Mouse (Mus musculus): ENCODE measurements around the gene Hspa8. TPM values are rescaled to one million over a fixed set of nuclear protein-coding genes. Genes with fewer than 3 reads are reported as not detected.

The Hspa8 gene
- 2,632 and 5,439 TPM in 2 replicates for total RNA-seq (2012; rRNA removed)
- polyA plus RNA-seq (2012; ENCODE audit: insufficient read depth in 1 of 2, insufficient read length in 2 of 2, low read depth in 1 of 2, low replicate concordance in 2 of 2, missing spikeins in 1 of 2), result 1,000 to 10,000 TPM in 1 of 2 experiments, 100 to 1,000 TPM in 1; 418 to 3,011 TPM

DNA sequence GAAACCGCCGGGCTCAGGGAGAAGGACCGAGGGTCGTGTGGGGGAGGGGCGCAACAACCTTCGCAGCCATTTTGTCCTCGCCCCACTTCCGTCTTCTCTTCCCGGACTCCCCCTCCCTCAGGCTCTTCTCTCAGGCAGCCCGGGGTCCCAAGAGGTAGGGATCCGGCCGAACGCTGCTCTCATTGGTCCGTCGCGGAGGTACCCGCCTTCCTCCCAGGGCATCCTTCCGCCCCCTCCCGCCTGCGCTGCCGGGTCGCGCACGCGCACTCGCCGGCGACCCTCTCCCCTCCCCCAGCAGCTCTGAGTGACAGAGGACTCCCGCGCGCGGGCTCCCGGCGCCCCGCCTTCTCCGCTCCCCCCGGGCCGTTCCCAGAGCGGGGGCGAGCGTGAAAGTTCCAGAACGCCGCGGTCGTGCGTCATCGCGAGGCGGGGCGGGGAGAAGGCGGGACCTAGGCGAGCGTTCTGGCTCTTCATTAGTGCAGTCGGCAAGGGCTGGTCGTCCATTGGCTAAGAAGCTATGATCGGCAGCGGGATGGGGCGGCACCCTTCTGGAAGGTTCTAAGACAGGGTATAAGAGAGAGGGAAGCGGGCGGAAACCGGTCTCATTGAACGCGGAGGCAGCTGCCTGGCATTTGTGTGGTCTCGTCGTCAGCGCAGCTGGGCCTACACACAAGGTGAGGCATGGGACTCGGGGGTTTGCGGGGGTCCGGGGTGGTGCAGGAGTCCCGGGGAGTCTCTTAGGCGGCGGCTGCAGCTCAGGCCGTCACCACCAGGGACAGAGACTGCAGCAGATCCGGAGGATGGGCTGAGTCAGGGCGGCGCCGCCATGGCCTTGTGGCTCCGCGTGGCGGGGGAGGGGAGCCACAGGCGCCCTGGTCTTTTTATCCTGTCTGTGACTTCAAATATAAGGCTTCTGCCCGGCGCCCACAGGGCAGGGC lies at the start of gene Hspa8:
Gene Hspa8, plus strand, starts transcription at position 310 of the 938 bp plus-strand sequence.
- H3K9me3 ChIP-seq (replicated peaks; ENCODE audit: insufficient read depth, low read length), result no peaks in the 10 kb centered on the region
- H3K36me3 ChIP-seq (ENCODE audit: control insufficient read depth in 1 of 2, insufficient read depth in 2 of 2, low read length in 2 of 2), result peaks cover 2 to 19% of the 10 kb centered on the region in 2 experiments; a peak in 3 of 4 replicates
- peak within 1 kb of the TSS; percentile 100 for H3K27ac ChIP-seq (ENCODE audit: control insufficient read depth, low read depth, low read length)
- no peaks in the 10 kb centered on the region for H3K27me3 ChIP-seq (ENCODE audit: control insufficient read depth in 1 of 2, insufficient read depth in 2 of 2, low read length in 2 of 2)
- peaks cover 0 to 14% of the 10 kb centered on the region in 2 experiments; a peak in 2 of 4 replicates for H3K4me1 ChIP-seq (ENCODE audit: control insufficient read depth in 1 of 2, insufficient read depth in 2 of 2, low read length in 2 of 2)
- H3K79me2 ChIP-seq (ENCODE audit: control insufficient read depth, insufficient read depth, low read length, poor library complexity), result peaks cover 36% of the 10 kb centered on the region
- H3K9ac ChIP-seq (ENCODE audit: control insufficient read depth, low read depth, low read length, poor library complexity, severe bottlenecking), result peak within 1 kb of the TSS; percentile 100
- peak within 1 kb of the TSS; percentile 61 to 97 for H3K4me3 ChIP-seq (ENCODE audit: control insufficient read depth in 1 of 2, insufficient read depth in 1 of 2, low read depth in 2 of 2, low read length in 2 of 2)
- DNase-seq (ENCODE audit: low read depth, low spot score), result peak; percentile 99
- TF ChIP-seq JUND (IDR thresholded peaks at IDR 0.05; ENCODE audit: low read depth, low read length) (no peak), MEF2A (IDR thresholded peaks at IDR 0.05; ENCODE audit: extremely low read depth, insufficient replicate concordance, low read depth, low read length, poor library complexity, severe bottlenecking) (no peak), SIN3A (IDR thresholded peaks at IDR 0.05; ENCODE audit: low read length) (peak; percentile 55), E2F4 (IDR thresholded peaks at IDR 0.05; ENCODE audit: borderline replicate concordance, low read depth, low read length) (peak; percentile 94; the same call in 1 of the 2 replicates), ZMIZ1 (IDR thresholded peaks at IDR 0.05; ENCODE audit: low read depth, low read length) (peak; percentile 99), KAT2A (conservative IDR thresholded peaks at IDR 0.05; ENCODE audit: low read depth, low read length) (no peak; the same call in 1 of the 2 replicates), TBP (IDR thresholded peaks at IDR 0.05; ENCODE audit: low read depth, low read length) (peak; percentile 98), RCOR1 (IDR thresholded peaks at IDR 0.05; ENCODE audit: low read depth, low read length) (no peak), ETS1 (IDR thresholded peaks at IDR 0.05; ENCODE audit: low read depth, low read length) (0 out of 2 replicates have a peak, but pooled peaks have one; percentile 6), MAZ (IDR thresholded peaks at IDR 0.05; ENCODE audit: low read depth, low read length) (peak; percentile 97), ZKSCAN1 (IDR thresholded peaks at IDR 0.05; ENCODE audit: low read depth, low read length) (no peak), MAX (IDR thresholded peaks at IDR 0.05; ENCODE audit: low read length) (no peak; the same call in 1 of the 2 replicates), CHD2 (IDR thresholded peaks at IDR 0.05; ENCODE audit: low read length) (peak; percentile 9; the same call in 1 of the 2 replicates), ZNF384 (IDR thresholded peaks at IDR 0.05; ENCODE audit: low read depth, low read length) (no peak), NELFE (IDR thresholded peaks at IDR 0.05; ENCODE audit: low read depth, low read length) (peak; percentile 100), POLR2AphosphoS5 (IDR thresholded peaks at IDR 0.05; ENCODE audit: borderline replicate concordance, low read depth, low read length) (peak; percentile 98), SMC3 (IDR thresholded peaks at IDR 0.05; ENCODE audit: low read depth, low read length) (no peak), NRF1 (IDR thresholded peaks at IDR 0.05; ENCODE audit: insufficient read depth, low read depth, low read length, poor library complexity, severe bottlenecking) (peak; percentile 86), ELF1 (IDR thresholded peaks at IDR 0.05; ENCODE audit: low read depth, low read length) (peak; percentile 83), TCF12 (IDR thresholded peaks at IDR 0.05; ENCODE audit: low read depth, low read length) (peak; percentile 55), MYB (IDR thresholded peaks at IDR 0.05; ENCODE audit: low read depth, low read length) (no peak), EP300 (IDR thresholded peaks at IDR 0.05; ENCODE audit: low read depth in 1 of 2, low read length in 2 of 2) (peak in 1 of 2 experiments; percentile 7; a peak in 1 of 4 replicates), RAD21 (IDR thresholded peaks at IDR 0.05; ENCODE audit: low read depth, low read length) (no peak), HCFC1 (IDR thresholded peaks at IDR 0.05; ENCODE audit: low read depth, low read length) (peak; percentile 76), USF1 (IDR thresholded peaks at IDR 0.05; ENCODE audit: low read depth, low read length) (no peak), CHD1 (IDR thresholded peaks at IDR 0.05; ENCODE audit: low read depth, low read length) (no peak), ZC3H11A (IDR thresholded peaks at IDR 0.05; ENCODE audit: low read depth, low read length) (no peak), POLR2AphosphoS2 (IDR thresholded peaks at IDR 0.05; ENCODE audit: low read length) (peak; percentile 98), MAFK (IDR thresholded peaks at IDR 0.05; ENCODE audit: borderline replicate concordance, low read depth, low read length) (no peak), POLR2A (IDR thresholded peaks at IDR 0.05; ENCODE audit: control insufficient read depth in 1 of 2, insufficient read depth in 1 of 2, low read depth in 1 of 2, low read length in 2 of 2, poor library complexity in 1 of 2) (peak; percentile 96 to 98), MXI1 (IDR thresholded peaks at IDR 0.05; ENCODE audit: low read depth, low read length) (peak; percentile 17; the same call in 1 of the 2 replicates), BHLHE40 (IDR thresholded peaks at IDR 0.05; ENCODE audit: borderline replicate concordance, low read depth, low read length) (no peak; the same call in 1 of the 2 replicates), MYC (IDR thresholded peaks at IDR 0.05; ENCODE audit: low read depth, low read length) (no peak; the same call in 1 of the 2 replicates), GATA1 (IDR thresholded peaks at IDR 0.05; ENCODE audit: low read depth, low read length) (no peak)
